Mouse (Mus musculus): Measurements from ENCODE around the gene Dmrtc1c2. TPM values are rescaled to one million over a fixed set of nuclear protein-coding genes. Genes with fewer than 3 reads are reported as not detected.

Dmrtc1c2 gene
- polyA plus RNA-seq (2012; rRNA removed), result not detected in 2 replicates

GRCm38 (mm10) chrX:102854516-102854915 lies at the start of gene Dmrtc1c2:
Gene Dmrtc1c2, minus strand, starts transcription at chrX:102854616.

GRCm38 (mm10) chrX:102867871-102868270 lies 13.5 kb upstream of the Dmrtc1c2 start, which contains the start of gene 1700031F05Rik:
Gene 1700031F05Rik, minus strand, starts transcription at chrX:102867971.

GRCm38 (mm10) chrX:102802663-102803062 lies 51.8 kb downstream of the Dmrtc1c2 start, which contains the start of gene Dmrtc1c1:
Gene Dmrtc1c1, plus strand, starts transcription at chrX:102802963.

Other genes with a start within 250 kb of the Dmrtc1c2 start
- gene Phka1, start 210.4 kb downstream of the Dmrtc1c2 start, polyA plus RNA-seq (2012; rRNA removed), result 1.2 TPM in 2 replicates
- not detected in 2 replicates for gene Gm3880, start 167.6 kb downstream of the Dmrtc1c2 start, polyA plus RNA-seq (2012; rRNA removed)
- not detected in 2 replicates for gene Gm9112, start 147.0 kb downstream of the Dmrtc1c2 start, polyA plus RNA-seq (2012; rRNA removed)
- gene Dmrtc1b, start 146.8 kb downstream of the Dmrtc1c2 start, polyA plus RNA-seq (2012; rRNA removed), result not detected in 2 replicates
- not detected in 2 replicates for gene Dmrtc1c1, start 51.7 kb downstream of the Dmrtc1c2 start, polyA plus RNA-seq (2012; rRNA removed)
- not detected in 2 replicates for gene 1700031F05Rik, start 13.4 kb upstream of the Dmrtc1c2 start, polyA plus RNA-seq (2012; rRNA removed)
- not detected in 2 replicates for gene Dmrtc1a, start 54.1 kb upstream of the Dmrtc1c2 start, polyA plus RNA-seq (2012; rRNA removed)
- not detected in 2 replicates for gene 1700011M02Rik, start 54.3 kb upstream of the Dmrtc1c2 start, polyA plus RNA-seq (2012; rRNA removed)
- gene 1700018G05Rik, start 73.8 kb upstream of the Dmrtc1c2 start, polyA plus RNA-seq (2012; rRNA removed), result not detected in 2 replicates

All from liver, embryonic 18 days (tissue).